Mouse (Mus musculus): ENCODE measurements around the gene Olig2. TPM values are rescaled to one million over a fixed set of nuclear protein-coding genes. Genes with fewer than 3 reads are reported as not detected.

Gene Olig2
- polyA plus RNA-seq (2012; rRNA removed) = 16.5 and 18.5 TPM in 2 replicates

DNA sequence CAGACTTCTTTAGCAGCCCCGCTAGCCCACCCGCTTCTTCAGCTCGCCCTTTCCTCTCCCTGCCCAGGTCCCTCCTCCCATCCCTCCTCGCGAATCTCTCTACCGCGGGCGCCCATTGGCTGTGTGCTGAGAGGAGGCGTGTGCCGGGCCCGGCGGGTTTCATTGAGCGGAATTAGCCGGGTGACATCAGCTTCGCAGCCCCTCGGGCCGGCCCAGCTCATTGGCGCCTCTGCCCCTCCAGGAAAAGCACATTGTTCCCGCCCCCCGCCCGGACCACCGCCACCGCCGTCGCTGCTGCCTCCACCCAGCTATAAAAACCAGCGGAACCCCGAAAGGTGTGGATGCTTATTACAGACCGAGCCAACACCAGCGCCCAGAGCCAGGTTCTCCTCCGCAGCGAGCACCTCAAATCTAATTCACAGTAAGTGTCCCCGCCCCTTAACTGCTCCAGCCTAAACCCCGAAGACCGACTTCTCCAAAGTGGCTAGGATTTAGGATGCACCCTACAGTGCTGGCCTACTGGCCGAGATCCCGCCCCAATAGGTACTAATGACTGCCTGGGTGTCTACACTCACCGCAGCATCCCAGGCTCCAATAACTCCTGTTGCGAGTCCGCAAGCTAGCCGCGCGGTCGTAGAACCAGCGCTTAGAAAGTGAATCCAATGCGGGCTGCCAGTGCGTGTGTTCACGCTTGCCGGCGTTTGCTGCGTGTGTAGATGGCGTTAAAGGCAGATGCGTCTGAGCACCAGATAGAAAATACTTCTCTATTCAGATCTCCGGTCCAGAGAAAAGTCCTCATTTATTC lies at the start of gene Olig2:
Gene Olig2 (plus strand): TSS at position 225 of the 805 bp plus-strand sequence.

DNA sequence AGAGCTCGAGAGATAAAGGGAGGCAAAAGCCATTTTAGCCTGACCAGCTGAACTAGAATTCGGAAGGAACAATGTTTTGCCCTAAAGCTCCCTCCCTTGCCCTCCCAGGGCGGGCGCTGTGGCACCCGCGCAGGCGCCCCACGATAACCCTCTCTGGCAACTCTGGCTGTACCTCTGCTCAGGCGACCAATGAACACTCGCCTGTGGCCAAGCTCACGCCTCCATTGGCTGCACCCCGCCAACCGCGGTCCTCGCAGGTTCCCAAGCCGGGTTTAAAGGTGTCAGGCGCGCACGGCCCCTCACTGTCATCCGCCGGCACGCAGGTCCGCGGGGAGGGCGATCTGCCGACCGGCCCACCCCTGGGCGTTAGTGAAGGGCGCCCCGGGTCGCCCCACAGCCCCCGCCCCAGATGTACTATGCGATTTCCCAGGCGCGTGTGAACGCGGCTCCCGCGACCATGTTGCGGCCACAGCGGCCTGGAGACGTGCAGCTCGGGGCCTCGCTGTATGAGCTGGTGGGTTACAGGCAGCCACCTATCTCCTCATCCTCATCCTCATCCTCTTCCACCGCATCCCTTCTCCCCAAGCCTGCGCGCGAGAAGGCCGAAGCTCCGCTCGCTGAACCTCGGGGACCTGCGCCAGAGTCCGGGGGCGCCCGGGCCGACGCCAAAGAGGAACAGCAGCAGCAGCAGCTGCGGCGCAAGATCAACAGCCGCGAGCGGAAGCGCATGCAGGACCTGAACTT lies 44.4 kb downstream of the Olig2 start, which contains the start of gene Olig1:
Gene Olig1 (plus strand): TSS at position 305 of the 744 bp plus-strand sequence.

Other genes starting within 250 kb of the Olig2 start
- gene Synj1, start 214.1 kb upstream of the Olig2 start, polyA plus RNA-seq (2012; rRNA removed) = 60.6 and 68.2 TPM in 2 replicates
- 162 and 170 TPM in 2 replicates for gene Paxbp1, start 180.9 kb upstream of the Olig2 start, polyA plus RNA-seq (2012; rRNA removed)
- 0.45 and 0.54 TPM in 2 replicates for gene 4932438H23Rik, start 130.3 kb upstream of the Olig2 start, polyA plus RNA-seq (2012; rRNA removed)
- gene Olig1, start 44.3 kb downstream of the Olig2 start, polyA plus RNA-seq (2012; rRNA removed) = 28.7 and 34.1 TPM in 2 replicates
- gene Ifnar2, start 147.3 kb downstream of the Olig2 start, polyA plus RNA-seq (2012; rRNA removed) = 26.0 and 28.7 TPM in 2 replicates
- gene Gm21970, start 166.3 kb downstream of the Olig2 start, polyA plus RNA-seq (2012; rRNA removed) = not detected in 2 replicates
- 6.2 and 8.4 TPM in 2 replicates for gene Il10rb, start 180.7 kb downstream of the Olig2 start, polyA plus RNA-seq (2012; rRNA removed)